Mouse (Mus musculus) bone marrow, adult 2 months (tissue): ENCODE data around the gene Prss29.

Experiments used
- CTCF ChIP-seq: fragments of 200-500 bp; IDR thresholded peaks from 2 replicates; pipeline ENCODE4 v1.5.1; 2011; ENCODE audit warnings: low read length, control low read depth; ENCODE audit not compliant: control insufficient read depth, insufficient read depth
- POLR2A ChIP-seq: fragments of 200-500 bp; IDR thresholded peaks from 2 replicates; pipeline ENCODE4 v1.6.1; 2011; ENCODE audit warnings: low read depth, mild to moderate bottlenecking, control low read depth, low read length, borderline replicate concordance; ENCODE audit not compliant: control insufficient read depth

- no peak for TF ChIP-seq POLR2A
- no peak for TF ChIP-seq CTCF
Observed at GRCm38 (mm10) chr17:25368973-25369372, 50.5 kb downstream of the Prss29 start, which contains the start of gene Tpsg1.
